Mouse (Mus musculus) heart, adult 2 months (tissue): ENCODE measurements around the gene Slc25a10.

Source experiments
- CTCF ChIP-seq: fragments of 200-600 bp; IDR thresholded peaks from 2 replicates; pipeline ENCODE4 v1.8.1; 2022; ENCODE audit warnings: antibody characterized with exemption, mild to moderate bottlenecking, moderate library complexity
- EP300 ChIP-seq: fragments of 200-500 bp; IDR thresholded peaks from 2 replicates; pipeline ENCODE4 v1.6.1; 2011; ENCODE audit warnings: low read depth, low read length, control low read depth; ENCODE audit not compliant: insufficient read depth
- POLR2A ChIP-seq: fragments of 200-500 bp; IDR thresholded peaks from 2 replicates; pipeline ENCODE4 v1.6.1; 2011; ENCODE audit warnings: mild to moderate bottlenecking, low read depth, low read length, control low read depth; ENCODE audit not compliant: insufficient read depth

DNA sequence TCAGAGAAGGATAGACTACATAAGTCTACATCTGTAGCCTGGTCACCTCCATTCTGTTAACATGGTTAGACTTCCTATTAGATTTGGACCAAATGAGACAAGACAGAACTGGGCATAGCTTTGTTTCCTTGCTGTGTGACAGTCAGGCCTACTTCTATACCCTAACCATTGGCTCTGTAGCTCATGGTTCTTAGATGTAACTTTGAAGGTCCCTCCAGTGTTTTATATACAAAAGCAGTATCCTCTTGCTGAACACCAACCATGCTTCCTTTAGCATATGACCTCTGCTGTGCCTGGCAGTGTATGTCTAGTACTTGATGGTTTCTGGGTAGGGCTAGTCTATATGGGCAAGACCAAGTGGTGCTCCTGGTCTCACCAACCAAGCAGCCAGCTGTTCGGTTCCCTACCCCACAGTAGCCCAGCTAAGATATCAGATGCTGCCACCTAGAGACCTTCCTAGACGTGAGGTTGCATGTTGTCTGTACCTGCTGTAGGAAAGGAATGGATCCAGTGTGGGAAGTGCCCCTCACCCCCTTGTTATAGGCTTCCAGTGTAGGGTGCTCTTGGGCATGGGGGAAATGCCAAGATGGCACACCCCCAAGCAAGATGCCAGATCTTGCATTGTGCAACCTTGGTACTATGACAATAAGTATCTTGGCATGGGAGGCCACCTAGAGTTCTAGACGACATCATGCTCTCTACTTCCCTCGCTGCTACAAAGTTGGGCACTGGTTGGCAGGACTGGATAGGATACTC, 1.2 kb upstream of the Slc25a10 start:
- TF ChIP-seq POLR2A (no peak), CTCF (no peak), EP300 (no peak)
